In genomic region chr2:55818220-55818619, GRCm38 (mm10) we compare ENCODE assay signal across 8 mouse cellular contexts.
DNase-seq lines count a peak whose midpoint lies in the region; ATAC-seq and TF ChIP-seq lines count a peak whose summit lies in the region.

No protein-coding gene starts in this region.

- 0 out of 2 replicates have a peak overlapping the region, but pooled peaks have one; percentile 6 for H3K4me3 ChIP-seq in stomach, embryonic 15.5 days (replicated peaks)
- H3K4me3 ChIP-seq in stomach, postnatal 0 days (ENCODE audit: low read depth, low read length), result no peak overlapping the region
- 0 out of 2 replicates have a peak overlapping the region, but pooled peaks have one; percentile 6 for H3K4me3 ChIP-seq in hindbrain, postnatal 0 days (ENCODE audit: low read length)
- no peak overlapping the region for H3K4me3 ChIP-seq in midbrain, embryonic 12.5 days

- no peaks in the 10 kb centered on the region for H3K27me3 ChIP-seq in stomach, embryonic 15.5 days (replicated peaks)
- no peaks in the 10 kb centered on the region for H3K27me3 ChIP-seq in stomach, postnatal 0 days (ENCODE audit: control insufficient read depth, insufficient read depth, low read length)
- H3K27me3 ChIP-seq in hindbrain, postnatal 0 days (ENCODE audit: insufficient read depth, low read length), result no peaks in the 10 kb centered on the region
- H3K27me3 ChIP-seq in midbrain, embryonic 12.5 days, result no peaks in the 10 kb centered on the region

- H3K36me3 ChIP-seq in stomach, embryonic 15.5 days, result no peaks in the 10 kb centered on the region
- H3K36me3 ChIP-seq in stomach, postnatal 0 days (ENCODE audit: control insufficient read depth, insufficient read depth, low read length), result no peaks in the 10 kb centered on the region
- no peaks in the 10 kb centered on the region for H3K36me3 ChIP-seq in hindbrain, postnatal 0 days (ENCODE audit: insufficient read depth, low read length)
- no peaks in the 10 kb centered on the region for H3K36me3 ChIP-seq in midbrain, embryonic 12.5 days

- no peaks in the 10 kb centered on the region for H3K9me3 ChIP-seq in stomach, embryonic 15.5 days
- no peaks in the 10 kb centered on the region for H3K9me3 ChIP-seq in stomach, postnatal 0 days (ENCODE audit: control insufficient read depth, low read length)
- no peaks in the 10 kb centered on the region for H3K9me3 ChIP-seq in hindbrain, postnatal 0 days (ENCODE audit: low read length)
- no peaks in the 10 kb centered on the region for H3K9me3 ChIP-seq in midbrain, embryonic 12.5 days

- no peak for ATAC-seq in stomach, embryonic 15.5 days (ENCODE audit: insufficient read depth, low FRiP score, low read depth)
- ATAC-seq in stomach, postnatal 0 days (ENCODE audit: low FRiP score, low TSS enrichment), result no peak
- peak; percentile 92 for ATAC-seq in hindbrain, postnatal 0 days
- peak; percentile 82 for ATAC-seq in midbrain, embryonic 12.5 days (ENCODE audit: low FRiP score, low read depth)

- H3K4me2 ChIP-seq in stomach, embryonic 15.5 days, result peak overlapping the region; percentile 8; the same call in 1 of the 2 replicates
- no peak overlapping the region for H3K4me2 ChIP-seq in stomach, postnatal 0 days (replicated peaks; ENCODE audit: low read depth)
- peak overlapping the region; percentile 41 for H3K4me2 ChIP-seq in hindbrain, postnatal 0 days (ENCODE audit: low read depth, low read length)
- H3K4me2 ChIP-seq in midbrain, embryonic 12.5 days (replicated peaks), result peak overlapping the region; percentile 35

- TF ChIP-seq EP300 in stomach, postnatal 0 days (optimal IDR thresholded peaks at IDR 0.05), result no peak

- DNase-seq in adrenal gland, postnatal 14 days, result peak; percentile 48
- DNase-seq in adrenal gland, adult 8-10 months, result no peak
- DNase-seq in stomach, postnatal 0 days (ENCODE audit: low spot score), result no peak
- peak; percentile 77 for DNase-seq in hindbrain, postnatal 0 days (ENCODE audit: low spot score)
- no peak for DNase-seq in thymus, postnatal 36 days
- DNase-seq in urinary bladder, postnatal 25 days (ENCODE audit: low spot score), result no peak

- no peaks in the 10 kb centered on the region for H3K4me1 ChIP-seq in stomach, embryonic 15.5 days
- H3K4me1 ChIP-seq in stomach, postnatal 0 days (replicated peaks; ENCODE audit: control insufficient read depth, insufficient read depth), result no peaks in the 10 kb centered on the region
- no peaks in the 10 kb centered on the region for H3K4me1 ChIP-seq in hindbrain, postnatal 0 days (ENCODE audit: insufficient read depth, low read length)
- 0 out of 2 replicates have a peak, but pooled peaks cover 4% of the 10 kb centered on the region for H3K4me1 ChIP-seq in midbrain, embryonic 12.5 days

- no peak overlapping the region for H3K27ac ChIP-seq in stomach, embryonic 15.5 days
- H3K27ac ChIP-seq in stomach, postnatal 0 days (replicated peaks), result no peak overlapping the region
- peak overlapping the region; percentile 23; the same call in 1 of the 2 replicates for H3K27ac ChIP-seq in hindbrain, postnatal 0 days
- H3K27ac ChIP-seq in midbrain, embryonic 12.5 days (replicated peaks), result peak overlapping the region; percentile 56; the same call in 1 of the 2 replicates

- no peak overlapping the region for H3K9ac ChIP-seq in stomach, embryonic 15.5 days
- no peak overlapping the region for H3K9ac ChIP-seq in stomach, postnatal 0 days (ENCODE audit: low read length)
- no peak overlapping the region for H3K9ac ChIP-seq in hindbrain, postnatal 0 days (replicated peaks; ENCODE audit: low read length)
- no peak overlapping the region for H3K9ac ChIP-seq in midbrain, embryonic 12.5 days (replicated peaks)

- no peak for TF ChIP-seq CTCF in stomach, postnatal 0 days (IDR thresholded peaks at IDR 0.05; ENCODE audit: low read depth)
- TF ChIP-seq CTCF in hindbrain, postnatal 0 days (IDR thresholded peaks at IDR 0.05; ENCODE audit: low read depth), result no peak

- WGBS in stomach, embryonic 15.5 days, result 29% methylated on average over 7 of the region's 7 CpGs
- WGBS in stomach, postnatal 0 days, result 41% methylated on average over 7 of the region's 7 CpGs
- WGBS in hindbrain, postnatal 0 days, result 12% methylated on average over 7 of the region's 7 CpGs
- WGBS in midbrain, embryonic 12.5 days, result 21% methylated on average over 7 of the region's 7 CpGs

Comparison
In these comparisons a context has a peak if more than half of its experiments do, and no peak if none do; other contexts are left out.
1. DNase-seq: peak in adrenal gland, postnatal 14 days (single experiment) and hindbrain, postnatal 0 days (single experiment); none in adrenal gland, adult 8-10 months (single experiment), stomach, postnatal 0 days (single experiment), thymus, postnatal 36 days (0 of 2) and urinary bladder, postnatal 25 days (single experiment).
2. H3K4me3 ChIP-seq: peak in stomach, embryonic 15.5 days (single experiment) and hindbrain, postnatal 0 days (single experiment); none in stomach, postnatal 0 days (single experiment) and midbrain, embryonic 12.5 days (single experiment).
3. ATAC-seq: peak in hindbrain, postnatal 0 days (single experiment) and midbrain, embryonic 12.5 days (single experiment); none in stomach, embryonic 15.5 days (single experiment) and stomach, postnatal 0 days (single experiment).
4. H3K27ac ChIP-seq: peak in hindbrain, postnatal 0 days (single experiment) and midbrain, embryonic 12.5 days (single experiment); none in stomach, embryonic 15.5 days (single experiment) and stomach, postnatal 0 days (single experiment).